In genomic region chr5:31630064-31630463, GRCm38 (mm10) we compare ENCODE assay signal across 9 mouse cellular contexts. TPM values are rescaled to one million over a fixed set of nuclear protein-coding genes. Genes with fewer than 3 reads are reported as not detected.
A peak's percentile ranks its signal among the peaks of the same experiment; 100 is the strongest.
DNase-seq lines count a peak whose midpoint lies in the region; ATAC-seq and TF ChIP-seq lines count a peak whose summit lies in the region.
"Had no signal": no experiment of that assay in that cellular context is flagged by ENCODE, and none has a peak within 500 bp of the region (broad histone marks: within the 10 kb centered on the region; RNA-seq: fewer than 3 reads in every experiment).

No protein-coding gene starts in this region.

- no peaks in the 10 kb centered on the region for H3K27me3 ChIP-seq in kidney, embryonic 14.5 days (ENCODE audit: control insufficient read depth, insufficient read depth, low read length)
- no peaks in the 10 kb centered on the region for H3K27me3 ChIP-seq in stomach, embryonic 15.5 days (replicated peaks)
- no peaks in the 10 kb centered on the region for H3K27me3 ChIP-seq in midbrain, postnatal 0 days (ENCODE audit: insufficient read depth, low read length)

- no peak overlapping the region for H3K9ac ChIP-seq in kidney, embryonic 14.5 days (ENCODE audit: low read depth, low read length)
- H3K9ac ChIP-seq in stomach, embryonic 15.5 days = no peak overlapping the region
- no peak overlapping the region for H3K9ac ChIP-seq in midbrain, postnatal 0 days (replicated peaks; ENCODE audit: low read length, poor library complexity, severe bottlenecking)
- H3K9ac ChIP-seq: liver, embryonic 14.5 days had no signal

- no peaks in the 10 kb centered on the region for H3K9me3 ChIP-seq in kidney, embryonic 14.5 days (ENCODE audit: control insufficient read depth, low read length)
- H3K9me3 ChIP-seq in stomach, embryonic 15.5 days = no peaks in the 10 kb centered on the region
- H3K9me3 ChIP-seq in midbrain, postnatal 0 days (ENCODE audit: low read length) = no peaks in the 10 kb centered on the region

- no peak for TF ChIP-seq CTCF in embryonic fibroblast, embryonic 13.5 days (IDR thresholded peaks at IDR 0.05; ENCODE audit: borderline replicate concordance, insufficient read depth, low read length)
- TF ChIP-seq CTCF in midbrain, postnatal 0 days (IDR thresholded peaks at IDR 0.05) = no peak

- H3K36me3 ChIP-seq in kidney, embryonic 14.5 days (ENCODE audit: control insufficient read depth, insufficient read depth, low read length) = no peaks in the 10 kb centered on the region
- no peaks in the 10 kb centered on the region for H3K36me3 ChIP-seq in stomach, embryonic 15.5 days
- H3K36me3 ChIP-seq in midbrain, postnatal 0 days (ENCODE audit: insufficient read depth, low read length) = peaks cover 3% of the 10 kb centered on the region; the same call in 1 of the 2 replicates

- peaks cover 32% of the 10 kb centered on the region for H3K4me1 ChIP-seq in embryonic fibroblast, embryonic 13.5 days (ENCODE audit: control insufficient read depth, insufficient read depth, low read length)
- peaks cover 17% of the 10 kb centered on the region for H3K4me1 ChIP-seq in kidney, embryonic 14.5 days (ENCODE audit: control insufficient read depth, insufficient read depth, low read length)
- H3K4me1 ChIP-seq in stomach, embryonic 15.5 days = peaks cover 10% of the 10 kb centered on the region; the same call in 1 of the 2 replicates
- H3K4me1 ChIP-seq in midbrain, postnatal 0 days (ENCODE audit: insufficient read depth, low read length) = no peaks in the 10 kb centered on the region

- peak overlapping the region; percentile 98 for H3K27ac ChIP-seq in embryonic fibroblast, embryonic 13.5 days (ENCODE audit: insufficient read depth, low read length)
- peak overlapping the region; percentile 14; the same call in 1 of the 2 replicates for H3K27ac ChIP-seq in kidney, embryonic 14.5 days (ENCODE audit: low read depth, low read length)
- peak overlapping the region; percentile 61 for H3K27ac ChIP-seq in stomach, embryonic 15.5 days
- no peak overlapping the region for H3K27ac ChIP-seq in midbrain, postnatal 0 days (ENCODE audit: low read depth, low read length)
- H3K27ac ChIP-seq: liver, embryonic 14.5 days had no signal

- 52% methylated on average over 5 of the region's 5 CpGs for WGBS in kidney, embryonic 14.5 days
- 33% methylated on average over 5 of the region's 5 CpGs for whole genome bisulfite sequencing in stomach, embryonic 15.5 days
- WGBS in midbrain, postnatal 0 days = 67% methylated on average over 5 of the region's 5 CpGs

- ATAC-seq in kidney, embryonic 14.5 days (ENCODE audit: low FRiP score, low TSS enrichment) = no peak
- no peak; the same call in 1 of the 2 replicates for ATAC-seq in stomach, embryonic 15.5 days (ENCODE audit: insufficient read depth, low FRiP score, low read depth)
- ATAC-seq in midbrain, postnatal 0 days (ENCODE audit: low FRiP score) = no peak

- H3K4me2 ChIP-seq in kidney, embryonic 14.5 days (replicated peaks; ENCODE audit: low read depth, low read length) = no peak overlapping the region
- no peak overlapping the region for H3K4me2 ChIP-seq in stomach, embryonic 15.5 days
- H3K4me2 ChIP-seq in midbrain, postnatal 0 days (ENCODE audit: low read depth, low read length, poor library complexity, severe bottlenecking) = no peak overlapping the region

- no peak overlapping the region for H3K4me3 ChIP-seq in embryonic fibroblast, embryonic 13.5 days (ENCODE audit: insufficient read depth, low read length)
- no peak overlapping the region for H3K4me3 ChIP-seq in kidney, embryonic 14.5 days (ENCODE audit: low read length)
- H3K4me3 ChIP-seq in stomach, embryonic 15.5 days (replicated peaks) = no peak overlapping the region
- H3K4me3 ChIP-seq in midbrain, postnatal 0 days (ENCODE audit: low read depth, low read length) = no peak overlapping the region

- intact Hi-C loops in left cerebral cortex, postnatal 4 days (cut with DNase I) = no loop called here

- peak; percentile 31 for DNase-seq in ovary, postnatal 36 days (ENCODE audit: low spot score)
- DNase-seq in ovary, postnatal 10 days (ENCODE audit: low spot score) = no peak
- DNase-seq in midbrain, postnatal 0 days (ENCODE audit: low spot score) = no peak
- no peak for DNase-seq in thymus, postnatal 25 days
- DNase-seq in left cerebral cortex, postnatal 4 days = no peak

- TF ChIP-seq POLR2A in embryonic fibroblast, embryonic 13.5 days (IDR thresholded peaks at IDR 0.05; ENCODE audit: low read depth, low read length) = no peak

RNA-seq across cellular contexts. Expression of gene Mrpl33, which starts 33.3 kb away (rescaled TPM):
- polyA plus RNA-seq in embryonic fibroblast, embryonic 13.5 days (2011; ENCODE audit: insufficient read length, low read depth, missing spikeins) = 165 and 191 TPM in 2 replicates
- 253 and 349 TPM in 2 replicates for polyA plus RNA-seq in kidney, embryonic 14.5 days (2014; fragmentation: Nextera tagmentation; extraction: Ambion mirVana)
- polyA plus RNA-seq in stomach, embryonic 15.5 days (2015; fragmentation: Nextera tagmentation; extraction: Ambion mirVana) = 309 and 347 TPM in 2 replicates
- 79.9 and 114 TPM in 2 replicates for total RNA-seq in midbrain, postnatal 0 days (2014; rRNA removed)
- polyA plus RNA-seq in midbrain, postnatal 0 days (2015; fragmentation: Nextera tagmentation; extraction: Ambion mirVana) = 283 and 291 TPM in 2 replicates
- total RNA-seq in left cerebral cortex, postnatal 4 days (2021) = 100 to 1,000 TPM; 116 to 121 TPM
